Mouse (Mus musculus): ENCODE measurements around the gene Prpf18.

GRCm38 (mm10) chr2:4671636-4672035, 19.7 kb upstream of the Prpf18 start:
- no peak for TF ChIP-seq POLR2A (IDR thresholded peaks at IDR 0.05; ENCODE audit: borderline replicate concordance, insufficient read depth, low read length)
- TF ChIP-seq CTCF (IDR thresholded peaks at IDR 0.05; ENCODE audit: borderline replicate concordance, insufficient read depth, low read depth, low read length) = no peak
